Mouse (Mus musculus): ENCODE results near the gene Lgals9.

GRCm38 (mm10) chr11:78934727-78935126 lies 50.0 kb downstream of the Lgals9 start:
- no peak for TF ChIP-seq POLR2A (IDR thresholded peaks at IDR 0.05; ENCODE audit: low read depth, low read length)
- no peak for TF ChIP-seq CTCF (IDR thresholded peaks at IDR 0.05; ENCODE audit: extremely low read depth, insufficient read depth, insufficient read length, insufficient replicate concordance)
